Mouse (Mus musculus) heart, postnatal 0 days (tissue): ENCODE data around the gene Fam107a.

ENCODE experiments used
- CTCF ChIP-seq: IDR thresholded peaks from 2 replicates; pipeline ENCODE4 v1.5.1; 2016; ENCODE audit warnings: antibody characterized with exemption, control low read depth, low read depth
- EP300 ChIP-seq: IDR thresholded peaks from 2 replicates; pipeline ENCODE4 v1.6.1; 2016; ENCODE audit warnings: antibody characterized with exemption, low read depth

DNA sequence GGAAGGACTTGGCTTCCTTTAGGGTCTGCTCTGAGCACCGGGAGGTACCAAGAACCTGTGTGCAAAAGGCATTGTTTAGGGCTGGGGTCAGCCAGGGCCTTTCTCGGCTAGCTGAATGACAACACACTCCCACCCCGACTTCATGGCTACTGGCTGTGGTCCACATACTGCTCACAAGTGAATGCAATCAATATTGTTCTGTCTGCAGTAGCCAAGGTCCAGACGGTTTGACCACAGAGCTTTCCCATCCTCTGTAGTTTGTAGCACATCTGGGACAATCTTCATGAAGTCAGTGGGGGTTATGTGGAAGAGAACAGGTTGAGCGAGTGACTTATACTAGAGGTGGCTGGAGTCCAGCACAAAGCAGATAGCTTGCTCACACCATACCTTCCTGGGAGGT, 60.9 kb downstream of the Fam107a start:
- TF ChIP-seq CTCF (no peak), EP300 (no peak)
